Mouse (Mus musculus) lung, adult 2 months (tissue): ENCODE data around the gene Pard6a.

Experiments used
- CTCF ChIP-seq: fragments of 200-500 bp; IDR thresholded peaks from 2 replicates; pipeline ENCODE4 v1.5.1; 2011; ENCODE audit warnings: mild to moderate bottlenecking, low read length, control low read depth; ENCODE audit not compliant: insufficient read depth
- POLR2A ChIP-seq: fragments of 200-500 bp; IDR thresholded peaks from 2 replicates; pipeline ENCODE4 v1.6.1; 2011; ENCODE audit warnings: low read depth, mild to moderate bottlenecking, control low read depth, low read length, borderline replicate concordance; ENCODE audit errors: extremely low read depth

GRCm38 (mm10) chr8:105692449-105693182 is 8.3 kb upstream of the Pard6a start:
- no peak for TF ChIP-seq POLR2A
- TF ChIP-seq CTCF, result no peak
